In the genomic region with DNA sequence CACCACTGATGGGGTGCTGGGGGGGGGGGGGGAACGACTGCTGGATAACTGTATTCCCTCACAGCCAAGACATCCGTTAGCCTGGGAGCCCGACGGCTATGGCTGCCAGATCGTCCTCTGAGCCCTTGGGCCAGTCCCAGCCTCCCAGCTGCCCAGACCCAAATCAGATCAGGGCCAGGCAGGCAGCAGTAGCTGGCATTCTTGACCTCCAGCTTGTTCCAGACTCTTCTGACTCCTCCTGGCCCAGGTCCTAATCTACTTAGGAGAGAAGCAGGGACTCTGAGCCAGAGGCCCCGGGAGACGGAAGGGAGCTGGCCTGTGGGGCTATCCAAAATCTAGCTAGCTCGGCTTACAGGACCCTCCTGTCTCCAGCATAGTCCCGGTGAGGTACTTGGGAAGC, we compare ENCODE assay signal across 8 mouse cellular contexts. TPM values are rescaled to one million over a fixed set of nuclear protein-coding genes. Genes with fewer than 3 reads are reported as not detected.
DNase-seq lines count a peak whose midpoint lies in the region; ATAC-seq lines count a peak whose summit lies in the region.

No protein-coding gene starts in this region.

- peak; percentile 64 to 82 for DNase-seq in adrenal gland, adult (ENCODE audit: inconsistent age in 2 of 2, low spot score in 1 of 2)
- no peak for DNase-seq in adrenal gland, postnatal 4 days (ENCODE audit: low spot score in 2 of 2)
- peak; percentile 78 for DNase-seq in adrenal gland, adult 2 months
- peak; percentile 85 for DNase-seq in gastrocnemius, adult 18-20 months (ENCODE audit: low spot score)
- no peak for DNase-seq in T-cell, adult 2 months (ENCODE audit: low spot score)
- no peak for DNase-seq in thymus, adult 18-20 months

- H3K9me3 ChIP-seq in intestine, embryonic 16.5 days (ENCODE audit: control insufficient read depth, low read length): 0 out of 2 replicates have a peak, but pooled peaks cover 6% of the 10 kb centered on the region

- peaks cover 33% of the 10 kb centered on the region for H3K4me1 ChIP-seq in intestine, embryonic 16.5 days (ENCODE audit: control insufficient read depth, insufficient read depth, low read length)

- no peak overlapping the region for H3K9ac ChIP-seq in intestine, embryonic 16.5 days (ENCODE audit: low read depth, low read length)

- no peak overlapping the region for H3K4me3 ChIP-seq in intestine, embryonic 16.5 days (ENCODE audit: low read length)

- H3K4me2 ChIP-seq in intestine, embryonic 16.5 days (ENCODE audit: low read depth, low read length): no peak overlapping the region

- no peaks in the 10 kb centered on the region for H3K27me3 ChIP-seq in intestine, embryonic 16.5 days (replicated peaks; ENCODE audit: control insufficient read depth, insufficient read depth, low read length)

- peak overlapping the region; percentile 93 for H3K27ac ChIP-seq in intestine, embryonic 16.5 days (ENCODE audit: low read length)

- 64% methylated on average over 9 of the region's 9 CpGs for WGBS in intestine, embryonic 16.5 days

- ATAC-seq in intestine, embryonic 16.5 days: no peak
- ATAC-seq in megakaryocyte-erythroid progenitor cell, adult 5-6 weeks (replicated peaks; ENCODE audit: low FRiP score, low TSS enrichment, poor library complexity, severe bottlenecking): no peak

- H3K36me3 ChIP-seq in intestine, embryonic 16.5 days (ENCODE audit: control insufficient read depth, insufficient read depth, low read length): peaks cover 8% of the 10 kb centered on the region; the same call in 1 of the 2 replicates

RNA-seq across cellular contexts. Expression of gene Gtf2ird1, which starts 35.5 kb away (rescaled TPM):
- total RNA-seq in adrenal gland, postnatal 4 days (2021): 100 to 1,000 TPM in 1 of 2 experiments, 10 to 100 TPM in 1; 93.5 to 104 TPM
- 10 to 100 TPM; 51.6 to 66.0 TPM for total RNA-seq in adrenal gland, adult 2 months (2021)
- 21.2 and 21.3 TPM in 2 replicates for polyA plus RNA-seq in adrenal gland, adult 2 months (2012; rRNA removed)
- 10 to 100 TPM; 10.9 to 19.9 TPM for total RNA-seq in gastrocnemius, adult 18-20 months (2021)
- polyA plus RNA-seq in intestine, embryonic 16.5 days (2015; fragmentation: Nextera tagmentation; extraction: Ambion mirVana): 66.5 and 66.6 TPM in 2 replicates
- total RNA-seq in megakaryocyte-erythroid progenitor cell, adult 5-6 weeks (2014; fragmentation: Nextera tagmentation): 17.7 and 23.1 TPM in 2 replicates
- 5.5 and 11.8 TPM in 2 replicates for total RNA-seq in megakaryocyte-erythroid progenitor cell, adult 5-6 weeks (2017)

Comparison
In these comparisons a context has a peak if more than half of its experiments do, and no peak if none do; other contexts are left out.
1. DNase-seq: peak in adrenal gland, adult (2 of 2), adrenal gland, adult 2 months (single experiment) and gastrocnemius, adult 18-20 months (single experiment); none in adrenal gland, postnatal 4 days (0 of 2), T-cell, adult 2 months (single experiment) and thymus, adult 18-20 months (0 of 2).